Mouse (Mus musculus): ENCODE results near the gene Ntf5. TPM values are rescaled to one million over a fixed set of nuclear protein-coding genes. Genes with fewer than 3 reads are reported as not detected.

The Ntf5 gene
- total RNA-seq, 2 experiments from 2014 or later = 0.19 TPM; not detected in 1

DNA sequence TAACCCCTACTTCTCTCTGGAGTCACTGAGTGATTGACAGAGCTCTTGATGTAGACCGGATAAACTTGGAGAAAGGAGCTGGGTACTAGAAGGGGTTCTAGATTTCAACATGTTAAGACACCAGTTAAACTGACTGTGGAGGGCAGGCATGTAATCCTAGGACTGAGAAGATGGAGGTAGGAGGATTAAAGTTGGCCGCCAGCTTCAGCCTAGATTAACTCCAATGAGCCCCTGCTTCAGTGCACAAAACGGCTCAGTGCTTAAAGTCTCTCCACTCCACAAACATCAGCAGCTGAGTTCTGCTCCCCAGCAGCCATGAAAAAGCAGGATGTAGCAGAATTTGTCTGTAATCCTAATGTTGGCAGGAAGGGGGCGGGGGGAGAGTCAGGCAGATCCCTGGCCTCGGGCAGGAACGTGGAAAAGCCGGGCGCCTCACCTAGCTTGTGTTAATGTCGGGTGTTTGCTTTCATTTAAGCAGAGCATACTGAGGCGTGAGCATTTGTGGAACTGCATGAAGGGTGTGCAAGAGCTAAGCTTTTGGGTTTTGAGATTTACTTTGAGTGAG lies 11.9 kb upstream of the Ntf5 start:
- no peak for DNase-seq (ENCODE audit: low spot score in 2 of 2)

DNA sequence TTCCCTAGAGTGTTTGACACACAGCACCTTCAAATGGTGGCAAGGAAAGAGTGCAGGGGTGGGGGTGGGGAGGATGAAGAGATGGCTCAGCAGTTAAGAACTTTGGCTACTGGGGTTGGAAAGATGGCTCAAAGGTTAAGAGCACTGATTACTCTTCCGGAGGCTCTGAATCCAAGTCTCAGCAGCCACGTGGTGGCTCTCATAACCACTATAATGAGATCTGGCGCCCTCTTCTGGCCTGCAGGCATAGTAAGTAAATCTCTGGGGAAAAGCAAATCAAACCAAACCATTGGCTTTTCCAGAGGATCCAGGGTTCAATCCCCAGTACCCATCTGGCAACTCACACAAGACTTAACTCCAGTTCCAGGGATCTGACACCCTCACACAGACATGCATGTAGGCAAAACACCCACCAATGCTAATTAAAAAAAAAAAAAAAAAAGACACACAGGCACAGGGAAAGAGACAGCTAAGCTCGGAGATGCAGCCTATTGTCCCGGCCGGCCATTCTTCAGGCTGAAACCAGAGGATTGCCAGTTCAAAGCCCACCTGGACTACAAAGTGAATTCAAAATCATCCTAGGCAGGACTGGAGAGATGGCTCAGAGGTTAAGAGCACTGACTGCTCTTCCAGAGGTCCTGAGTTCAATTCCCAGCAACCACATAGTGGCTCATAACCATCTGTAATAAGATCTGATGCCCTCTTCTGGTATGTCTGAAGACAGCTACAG lies 9.8 kb upstream of the Ntf5 start:
- peak; percentile 33 to 55 for DNase-seq (ENCODE audit: low spot score in 2 of 2)

DNA sequence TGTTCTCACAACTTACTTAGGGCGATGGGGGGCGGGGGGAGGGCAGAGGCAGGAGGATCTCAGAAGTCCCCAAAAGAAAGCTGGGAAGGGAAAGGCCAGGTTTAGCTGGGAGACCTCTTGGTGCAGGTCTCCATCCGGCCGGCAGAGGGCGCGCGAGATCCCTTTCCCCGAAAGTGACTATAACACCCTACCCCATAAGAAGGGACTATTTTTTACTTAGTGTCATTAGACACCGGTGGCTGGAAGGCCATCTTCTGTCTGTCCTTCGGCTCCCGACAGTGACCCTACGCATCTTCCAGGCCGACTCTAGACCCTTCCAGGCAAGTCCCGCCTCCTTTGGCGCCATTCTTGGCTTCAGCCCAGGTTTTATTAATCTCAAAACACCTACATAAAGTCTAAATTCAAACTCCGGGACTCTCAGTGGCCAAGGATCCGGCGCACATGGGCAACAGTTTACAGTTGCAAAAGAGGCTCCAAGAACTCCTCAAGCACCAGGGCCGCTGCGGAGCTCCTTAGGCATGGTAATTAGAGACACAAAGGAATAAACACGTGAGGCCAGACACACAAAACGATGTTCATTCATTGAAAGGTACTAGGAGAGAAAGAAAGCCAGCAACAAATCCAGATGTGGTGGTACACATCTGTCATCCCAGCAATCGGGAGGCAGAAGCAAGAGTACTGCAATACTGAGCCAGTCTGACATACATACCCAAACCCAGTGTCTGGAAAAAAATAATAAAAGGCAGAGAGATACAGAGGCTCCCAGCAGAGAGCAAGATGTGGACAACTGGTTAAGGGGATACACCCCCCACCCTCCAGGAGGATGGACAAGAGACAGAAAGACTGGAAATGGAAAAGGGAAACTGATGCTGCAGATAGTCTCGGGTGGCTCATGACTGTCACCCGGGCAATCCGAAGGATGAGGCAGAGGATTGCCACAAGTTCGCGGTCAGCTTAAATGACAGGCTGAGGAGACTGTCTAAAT lies 8.1 kb upstream of the Ntf5 start, which contains the start of gene Kcna7:
Gene Kcna7 (plus strand): TSS at position 563 of the 985 bp plus-strand sequence.
- DNase-seq (ENCODE audit: low spot score in 2 of 2) = peak; percentile 57 to 78

DNA sequence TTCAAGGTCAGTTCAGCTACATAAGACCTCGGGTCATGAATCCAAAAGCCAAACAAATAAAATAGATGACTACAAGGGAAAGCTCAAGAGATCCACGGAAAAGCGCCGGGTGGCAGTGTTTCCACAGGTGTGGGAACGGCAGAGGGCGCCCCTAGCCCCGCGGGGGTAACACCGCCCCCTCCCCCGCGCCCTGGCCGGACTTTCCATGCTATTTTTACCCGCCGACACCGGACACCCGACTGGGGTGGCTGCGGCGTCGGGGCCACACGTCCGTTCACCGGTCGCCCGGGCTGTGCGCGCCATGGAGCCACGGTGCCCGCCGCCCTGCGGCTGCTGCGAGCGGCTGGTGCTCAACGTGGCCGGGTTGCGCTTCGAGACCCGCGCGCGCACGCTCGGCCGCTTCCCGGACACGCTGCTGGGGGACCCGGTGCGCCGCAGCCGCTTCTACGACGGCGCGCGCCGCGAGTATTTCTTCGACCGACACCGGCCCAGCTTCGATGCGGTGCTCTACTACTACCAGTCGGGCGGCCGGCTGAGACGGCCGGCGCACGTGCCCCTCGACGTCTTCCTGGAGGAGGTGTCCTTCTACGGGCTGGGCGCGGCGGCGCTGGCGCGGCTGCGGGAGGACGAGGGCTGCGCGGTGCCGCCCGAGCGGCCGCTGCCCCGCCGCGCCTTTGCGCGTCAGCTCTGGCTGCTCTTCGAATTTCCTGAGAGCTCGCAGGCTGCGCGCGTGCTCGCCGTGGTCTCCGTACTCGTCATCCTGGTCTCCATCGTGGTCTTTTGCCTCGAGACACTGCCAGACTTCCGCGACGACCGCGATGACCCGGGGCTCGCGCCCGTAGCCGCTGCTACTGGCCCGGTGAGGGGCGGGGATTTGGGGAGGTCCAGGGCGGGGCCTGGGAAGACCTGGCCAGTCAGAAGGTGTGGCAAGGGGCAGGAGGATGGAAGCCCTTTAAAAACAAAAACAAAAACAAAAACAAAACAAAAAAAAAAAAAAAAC lies 7.0 kb upstream of the Ntf5 start:
- no peak for DNase-seq (ENCODE audit: low spot score in 2 of 2)

DNA sequence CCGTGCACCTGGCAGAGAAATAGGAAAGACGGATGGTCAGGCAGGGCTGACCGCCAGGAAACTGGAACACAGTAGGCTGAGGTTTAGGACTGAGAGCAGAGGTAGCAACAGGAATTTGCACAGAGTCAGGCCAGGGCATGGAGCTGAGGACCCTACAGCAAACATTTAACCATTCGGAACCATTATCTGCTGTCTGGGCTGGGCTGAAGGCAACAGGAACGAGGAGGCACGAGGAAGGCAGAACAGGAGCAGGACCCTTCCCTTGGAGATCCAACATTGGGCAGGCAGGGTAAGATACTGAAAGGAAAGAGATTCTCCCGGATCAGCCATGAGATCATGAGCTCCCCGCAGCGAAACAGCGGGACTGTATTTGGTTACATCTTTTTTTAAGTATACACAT lies 5.7 kb upstream of the Ntf5 start:
- DNase-seq (ENCODE audit: low spot score in 2 of 2) = no peak

DNA sequence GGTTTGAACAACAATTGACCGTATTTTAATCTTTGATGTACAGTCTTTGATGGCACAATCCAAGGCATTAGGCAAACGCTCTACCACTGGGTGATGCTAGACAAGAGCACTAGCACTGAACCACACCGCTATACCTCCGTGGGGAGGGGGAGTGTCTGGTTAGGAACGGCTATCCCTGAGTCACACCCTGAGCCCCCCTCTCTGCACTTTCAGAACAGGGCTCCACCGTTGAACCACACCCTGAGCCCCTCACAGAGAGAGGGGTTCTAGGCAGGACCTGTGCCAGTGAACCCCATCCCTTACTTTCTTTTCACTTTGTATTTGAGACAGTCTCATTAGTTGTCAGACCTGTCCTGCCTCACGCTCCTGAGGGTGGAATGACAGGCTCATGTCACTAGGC lies 5.1 kb upstream of the Ntf5 start:
- no peak for DNase-seq (ENCODE audit: low spot score in 2 of 2)

DNA sequence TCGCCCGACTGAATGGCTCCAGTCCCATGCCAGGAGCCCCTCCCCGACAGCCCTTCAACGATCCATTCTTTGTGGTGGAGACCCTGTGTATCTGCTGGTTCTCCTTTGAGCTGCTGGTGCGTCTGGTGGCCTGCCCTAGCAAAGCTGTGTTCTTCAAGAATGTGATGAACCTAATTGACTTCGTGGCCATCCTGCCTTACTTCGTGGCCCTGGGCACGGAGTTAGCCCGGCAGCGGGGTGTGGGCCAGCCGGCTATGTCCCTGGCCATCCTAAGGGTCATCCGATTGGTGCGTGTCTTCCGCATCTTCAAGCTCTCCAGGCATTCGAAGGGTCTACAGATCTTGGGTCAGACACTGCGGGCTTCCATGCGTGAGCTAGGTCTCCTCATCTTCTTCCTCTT lies 4.5 kb upstream of the Ntf5 start:
- DNase-seq (ENCODE audit: low spot score in 2 of 2) = no peak

DNA sequence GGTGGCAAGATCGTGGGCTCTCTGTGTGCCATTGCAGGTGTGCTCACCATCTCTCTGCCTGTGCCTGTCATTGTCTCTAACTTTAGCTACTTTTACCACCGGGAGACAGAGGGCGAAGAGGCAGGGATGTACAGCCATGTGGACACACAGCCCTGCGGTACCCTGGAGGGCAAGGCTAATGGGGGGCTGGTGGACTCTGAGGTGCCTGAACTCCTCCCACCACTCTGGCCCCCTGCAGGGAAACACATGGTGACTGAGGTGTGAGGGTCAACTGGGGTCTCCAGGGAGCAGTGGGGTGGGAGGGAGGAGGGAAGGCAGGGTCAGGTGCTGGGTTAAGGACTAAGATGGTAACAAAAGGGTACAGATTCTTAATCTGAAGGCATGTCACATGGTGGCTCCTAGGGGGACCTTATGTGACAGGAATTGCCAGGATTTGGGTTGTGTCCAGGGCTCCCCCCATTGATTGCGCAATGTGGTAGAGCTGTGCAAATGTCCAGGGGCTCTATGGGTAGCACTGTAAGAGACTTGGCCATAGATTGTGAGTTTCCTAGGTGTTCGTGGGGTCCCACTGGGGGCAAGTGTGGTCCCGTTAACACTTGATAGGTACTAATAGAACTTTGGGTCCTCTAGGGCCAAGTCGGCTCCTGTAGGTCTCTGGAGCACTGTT lies 3.9 kb upstream of the Ntf5 start:
- DNase-seq (ENCODE audit: low spot score in 2 of 2) = no peak

DNA sequence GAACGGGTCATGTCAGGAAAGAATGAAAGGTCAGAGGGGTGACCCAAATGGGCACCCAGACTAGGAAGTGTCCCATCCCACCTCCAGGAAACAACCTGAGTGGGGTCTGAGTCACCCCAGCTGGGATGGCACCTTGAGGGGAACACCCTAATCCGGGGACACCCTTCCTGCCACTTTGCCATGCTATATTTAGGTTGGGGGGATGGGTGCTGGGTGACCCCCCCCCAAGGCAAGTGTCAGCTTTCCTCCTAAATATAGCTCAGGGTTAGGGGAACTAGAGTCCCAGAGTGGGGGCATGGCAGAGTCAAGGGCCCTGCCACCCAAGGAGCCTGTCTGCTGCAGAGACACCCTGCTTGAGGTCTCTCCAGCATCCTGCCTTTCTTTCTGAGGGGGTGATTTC lies 1.1 kb upstream of the Ntf5 start:
- no peak for DNase-seq (ENCODE audit: low spot score in 2 of 2)

DNA sequence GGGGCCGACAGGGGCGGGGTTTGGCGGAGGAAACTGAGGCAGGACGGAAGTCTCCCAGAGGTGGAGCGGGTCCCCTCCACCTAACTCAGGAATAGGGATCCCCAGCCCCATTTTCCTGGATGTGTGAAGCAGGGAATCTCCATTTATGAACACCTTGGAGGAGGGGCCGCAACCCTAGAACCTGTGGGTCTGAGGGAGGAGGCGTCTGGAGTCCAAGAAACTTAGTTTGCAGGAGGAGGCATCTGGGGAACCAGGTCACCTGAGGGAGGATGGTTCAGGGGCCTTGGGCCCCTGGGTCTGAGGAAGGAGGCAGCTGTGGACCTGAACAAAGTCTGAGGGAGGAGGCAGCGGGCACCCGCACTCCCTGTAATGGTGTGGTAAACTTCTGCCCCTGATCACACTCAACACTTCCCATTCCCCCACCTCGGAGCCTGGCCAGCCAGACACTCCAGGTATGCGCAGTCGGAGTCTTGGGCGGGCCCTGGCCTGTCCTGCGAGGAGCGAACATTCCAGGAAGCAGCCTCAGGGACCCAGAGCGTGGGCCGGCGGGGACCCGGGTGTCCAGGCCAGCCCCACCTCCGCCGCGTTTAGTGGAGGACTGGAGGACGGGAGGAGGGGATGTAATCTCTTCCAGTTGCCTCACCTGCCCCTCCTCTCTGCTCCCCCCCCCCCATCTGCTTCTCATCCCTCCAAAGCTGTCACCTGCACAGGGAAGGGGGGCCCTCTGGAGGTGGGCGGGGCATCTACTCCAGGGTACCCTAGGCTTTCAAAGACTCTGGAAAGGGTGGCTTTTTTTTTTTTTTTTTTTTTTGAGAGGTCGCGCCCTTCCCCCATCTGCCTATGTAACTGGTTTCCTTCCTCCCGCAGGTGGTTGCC lies 607 bp downstream of the Ntf5 start:
- DNase-seq (ENCODE audit: low spot score in 2 of 2) = no peak

DNA sequence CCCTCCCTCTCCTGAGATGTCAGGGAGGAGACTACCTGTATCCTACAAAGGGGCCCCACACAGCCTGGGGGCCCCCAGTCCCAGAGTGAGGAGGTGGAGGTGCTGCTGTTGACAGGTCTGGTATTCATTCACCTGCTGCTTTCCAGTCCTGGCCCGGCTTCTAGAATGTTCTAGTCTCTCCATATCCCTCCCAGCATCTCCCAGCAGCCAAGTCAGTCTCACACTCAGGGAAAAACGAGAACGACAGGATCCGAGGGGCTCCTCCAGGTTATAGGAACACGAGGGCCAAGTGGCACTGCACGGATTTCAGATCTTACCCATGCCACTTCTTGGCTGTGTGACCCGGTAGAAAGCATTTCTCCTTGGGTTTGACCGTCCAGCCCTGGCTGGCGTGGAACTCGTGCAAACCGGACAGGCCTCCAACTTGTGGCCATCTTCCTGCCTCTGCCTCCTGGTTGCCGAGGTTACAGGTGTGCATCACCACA lies 1.3 kb downstream of the Ntf5 start:
- no peak for DNase-seq (ENCODE audit: low spot score in 2 of 2)

DNA sequence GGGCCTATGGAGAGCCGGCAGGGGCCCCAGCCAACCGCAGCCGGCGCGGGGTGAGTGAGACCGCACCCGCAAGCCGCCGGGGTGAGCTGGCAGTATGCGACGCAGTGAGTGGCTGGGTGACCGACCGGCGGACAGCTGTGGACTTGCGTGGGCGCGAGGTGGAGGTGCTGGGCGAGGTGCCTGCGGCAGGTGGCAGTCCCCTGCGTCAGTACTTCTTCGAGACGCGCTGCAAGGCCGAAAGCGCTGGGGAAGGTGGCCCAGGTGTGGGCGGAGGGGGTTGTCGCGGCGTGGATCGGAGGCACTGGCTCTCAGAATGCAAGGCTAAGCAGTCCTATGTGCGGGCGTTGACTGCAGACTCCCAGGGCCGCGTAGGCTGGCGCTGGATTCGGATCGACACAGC lies 2.1 kb downstream of the Ntf5 start:
- DNase-seq (ENCODE audit: low spot score in 2 of 2) = peak; percentile 38 to 67

DNA sequence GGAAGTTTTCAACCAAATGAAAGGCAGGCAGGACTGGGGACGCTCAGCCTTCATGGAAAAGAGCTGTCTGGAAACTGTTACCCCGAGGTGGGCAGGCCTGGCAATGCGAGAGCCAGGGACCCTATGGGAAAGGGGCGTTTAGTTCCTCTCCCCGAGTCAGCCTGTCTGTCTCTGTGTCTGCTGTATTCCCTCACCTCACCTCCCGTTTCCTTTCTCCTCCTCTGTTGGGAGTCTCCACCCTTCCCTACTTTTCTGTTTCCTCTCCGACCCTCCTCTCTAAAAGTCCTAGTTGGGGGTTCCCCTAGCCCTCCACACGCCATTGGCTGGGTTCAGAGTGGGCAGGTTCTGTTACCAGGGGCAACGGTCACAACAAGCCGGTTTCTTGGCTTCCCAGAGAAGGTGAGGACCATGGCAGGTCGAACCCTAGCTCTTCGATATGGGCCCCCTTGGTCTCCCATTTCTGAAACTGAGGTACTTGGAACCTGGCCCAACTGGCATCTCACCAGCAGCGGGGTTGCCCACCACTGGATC lies 4.5 kb downstream of the Ntf5 start:
- DNase-seq (ENCODE audit: low spot score in 2 of 2) = no peak

DNA sequence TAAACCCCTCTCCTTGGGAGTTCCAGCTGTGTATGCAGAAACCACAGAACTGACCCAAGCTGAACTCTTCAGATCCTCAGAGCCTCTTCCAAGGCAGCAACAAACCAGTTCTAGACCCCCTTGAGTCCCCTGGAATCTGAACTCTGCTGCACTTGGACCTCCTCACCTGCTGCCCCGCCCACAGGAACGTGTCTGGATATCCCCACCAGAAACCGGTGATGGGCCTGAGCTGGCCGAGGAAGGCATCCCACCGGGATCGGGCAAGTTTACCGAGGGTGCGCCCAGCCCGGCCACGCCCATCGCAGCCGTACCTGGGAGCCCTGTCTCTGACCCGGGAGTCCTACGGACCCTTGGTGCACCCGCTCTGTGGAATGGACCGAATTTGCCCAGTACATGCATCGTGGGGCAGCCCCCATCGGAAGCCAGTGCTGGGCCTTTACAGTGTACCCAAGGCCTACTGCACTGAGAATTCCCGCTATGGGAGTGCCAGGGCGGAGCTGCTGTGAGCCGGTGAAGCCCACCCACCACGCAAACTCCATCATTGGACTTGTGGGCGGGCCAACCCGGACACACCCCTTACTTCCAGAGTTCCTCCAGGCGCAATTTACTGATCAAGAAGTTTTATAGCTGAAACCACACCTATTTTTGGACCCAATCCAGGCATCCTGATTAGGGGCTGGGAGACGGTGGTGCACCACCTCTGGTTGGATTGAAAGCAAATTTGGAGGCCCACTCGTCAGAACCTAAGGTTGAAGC lies 6.5 kb downstream of the Ntf5 start:
- no peak for DNase-seq (ENCODE audit: low spot score in 2 of 2)

DNA sequence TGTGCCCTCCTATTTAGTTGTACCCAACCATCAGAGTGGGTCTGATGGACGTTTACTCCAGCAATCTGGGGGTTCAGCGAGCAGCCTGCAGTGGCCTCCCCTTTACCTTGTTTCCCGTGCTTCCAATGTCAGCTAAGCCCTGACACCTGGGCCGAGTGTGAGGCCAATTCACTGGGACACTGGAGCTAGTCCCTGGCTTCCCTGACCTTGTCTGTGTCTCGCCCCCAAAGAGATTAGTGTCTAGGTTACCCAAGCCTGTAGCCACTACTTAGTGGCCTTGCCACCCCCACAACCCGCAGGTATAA lies 7.1 kb downstream of the Ntf5 start, which contains the start of gene Lhb:
Gene Lhb (plus strand): TSS at position 206 of the 305 bp plus-strand sequence.
- no peak for DNase-seq (ENCODE audit: low spot score in 2 of 2)

DNA sequence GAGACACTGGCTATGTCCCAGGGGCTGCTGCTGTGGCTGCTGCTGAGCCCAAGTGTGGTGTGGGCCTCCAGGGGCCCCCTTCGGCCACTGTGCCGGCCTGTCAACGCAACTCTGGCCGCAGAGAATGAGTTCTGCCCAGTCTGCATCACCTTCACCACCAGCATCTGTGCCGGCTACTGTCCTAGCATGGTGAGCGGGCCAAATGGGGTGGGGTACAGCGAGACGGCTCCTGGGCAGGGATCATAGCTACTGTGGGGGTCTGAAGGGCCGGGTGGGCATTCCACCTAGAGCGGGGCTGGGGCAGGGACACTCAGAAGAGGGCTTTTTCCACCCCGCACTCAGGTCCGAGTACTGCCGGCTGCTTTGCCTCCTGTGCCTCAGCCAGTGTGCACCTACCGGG lies 7.7 kb downstream of the Ntf5 start:
- no peak for DNase-seq (ENCODE audit: low spot score in 2 of 2)

DNA sequence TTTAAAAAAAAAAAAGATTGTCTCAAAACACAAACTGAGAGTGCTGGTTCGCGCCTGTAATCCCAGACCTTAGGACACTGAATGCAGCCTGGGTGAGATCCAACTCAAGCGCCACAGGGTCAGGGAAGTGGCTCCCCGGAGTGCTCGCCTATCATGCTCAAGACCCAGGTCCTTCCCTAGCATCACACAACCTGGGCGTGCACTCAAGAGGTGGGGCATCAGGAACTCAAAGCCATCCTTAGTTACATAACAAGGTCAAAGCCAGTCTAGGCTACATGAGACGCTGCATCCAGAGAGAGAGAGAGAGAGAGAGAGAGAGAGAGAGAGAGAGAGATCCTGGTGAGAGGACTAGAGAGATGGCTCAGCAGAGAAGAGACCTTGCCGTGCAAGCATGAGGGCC lies 13.1 kb downstream of the Ntf5 start:
- DNase-seq (ENCODE audit: low spot score in 2 of 2) = no peak

DNA sequence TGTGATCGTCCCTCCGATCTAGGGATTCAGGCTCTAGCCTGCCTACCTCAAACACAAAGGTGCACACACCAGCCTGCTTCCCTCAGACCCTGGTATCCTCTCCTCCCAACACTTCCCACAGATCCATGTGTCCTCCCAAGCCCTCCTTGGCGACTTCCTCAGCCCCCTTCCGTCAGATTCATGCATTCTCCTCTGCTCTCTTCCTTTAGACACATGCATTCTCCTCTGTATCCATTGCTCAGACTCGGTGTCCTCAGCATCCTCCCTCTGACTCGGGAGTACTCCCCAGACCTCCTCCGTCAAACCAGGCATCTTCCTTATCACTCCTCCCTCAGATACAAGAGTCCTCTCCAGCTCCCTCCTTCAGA lies 20.3 kb downstream of the Ntf5 start:
- no peak for DNase-seq (ENCODE audit: low spot score in 2 of 2)
